Mouse (Mus musculus) ovary, adult 10 weeks (tissue): Measurements from ENCODE around the gene Scgb2b2. TPM values are rescaled to one million over a fixed set of nuclear protein-coding genes. Genes with fewer than 3 reads are reported as not detected.

Experiments
- polyA plus RNA-seq: library from polyadenylated mRNA; stranded (reverse); fragments of 350-450 nt; fragmentation: Illumina TruSeq; extraction: RNeasy Lipid Tissue Mini Kit (QIAGEN cat#74804); gene quantifications from one replicate; pipeline ENCODE4 v1.2.3, GENCODE M21; 2014

Gene Scgb2b2
- not detected for polyA plus RNA-seq

DNA sequence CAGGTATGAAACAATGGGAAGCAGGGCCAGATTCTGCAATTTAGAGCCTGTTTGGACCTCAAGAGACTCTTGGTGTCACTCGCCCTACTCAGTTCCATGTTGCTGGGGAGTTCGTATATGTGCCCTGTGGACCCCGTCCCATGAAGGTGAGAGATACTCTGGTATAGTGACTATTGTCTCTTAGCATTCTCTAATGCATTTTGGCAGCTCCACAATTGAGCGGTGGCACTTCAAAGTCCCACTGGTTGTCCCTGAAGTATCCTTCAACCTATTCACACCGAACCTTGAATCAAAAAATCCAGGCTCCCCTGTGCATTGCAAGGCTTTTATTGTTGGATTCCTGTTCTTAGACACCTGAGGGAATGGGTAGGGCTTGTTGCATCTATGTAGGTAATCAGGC is at the start of gene Scgb2b2:
TSS of gene Scgb2b2 (plus strand) at position 301 of the 400 bp plus-strand sequence.

DNA sequence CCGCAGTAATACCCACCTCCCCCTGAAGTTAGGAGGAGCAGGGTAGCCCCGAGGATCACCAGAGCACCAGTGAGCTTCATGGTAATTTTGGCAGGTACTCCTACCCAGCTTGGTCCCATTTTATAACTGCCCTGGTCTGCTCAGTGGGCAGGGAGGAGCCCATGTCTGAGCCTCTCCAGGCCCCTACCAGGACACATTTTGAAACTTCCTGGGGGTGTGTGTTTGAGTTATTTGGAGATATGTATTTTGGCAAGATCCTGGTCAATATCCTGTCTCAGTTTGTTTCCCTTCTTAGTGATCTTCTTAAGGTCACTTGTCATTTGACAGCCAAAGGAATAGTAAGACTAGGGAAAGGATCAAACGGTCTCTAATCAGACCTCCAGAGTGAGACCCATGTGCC is 1.4 kb downstream of the Scgb2b2 start, which contains the start of gene Scgb1b2:
TSS of gene Scgb1b2 (minus strand) at position 101 of the 400 bp plus-strand sequence.

Other genes starting within 250 kb of the Scgb2b2 start
- gene Fxyd5, start 248.0 kb upstream of the Scgb2b2 start, polyA plus RNA-seq, result 6.0 TPM
- not detected for gene Fxyd7, start 239.0 kb upstream of the Scgb2b2 start, polyA plus RNA-seq
- gene Fxyd1, start 233.3 kb upstream of the Scgb2b2 start, polyA plus RNA-seq, result 4.9 TPM
- gene Lgi4, start 231.2 kb upstream of the Scgb2b2 start, polyA plus RNA-seq, result 0.43 TPM
- 6.1 TPM for gene Fxyd3, start 213.8 kb upstream of the Scgb2b2 start, polyA plus RNA-seq
- gene Hpn, start 175.2 kb upstream of the Scgb2b2 start, polyA plus RNA-seq, result not detected
- gene Scn1b, start 163.5 kb upstream of the Scgb2b2 start, polyA plus RNA-seq, result 0.48 TPM
- 4.4 TPM for gene Gramd1a, start 134.6 kb upstream of the Scgb2b2 start, polyA plus RNA-seq
- not detected for gene Scgb1b2, start 1.3 kb downstream of the Scgb2b2 start, polyA plus RNA-seq
- not detected for gene Scgb2b3, start 71.6 kb downstream of the Scgb2b2 start, polyA plus RNA-seq
- not detected for gene Scgb1b3, start 85.1 kb downstream of the Scgb2b2 start, polyA plus RNA-seq